Mouse (Mus musculus): ENCODE data around the gene Rab38. TPM values are rescaled to one million over a fixed set of nuclear protein-coding genes. Genes with fewer than 3 reads are reported as not detected.

Gene Rab38
- polyA plus RNA-seq, 1 experiment from 2014 or later = 1.4 TPM

GRCm38 (mm10) chr7:88482628-88483027 is 52.6 kb downstream of the Rab38 start:
- 63% methylated on average over 7 of the region's 7 CpGs for WGBS
- H3K4me2 ChIP-seq (ENCODE audit: low read depth, low read length) = no peak overlapping the region

GRCm38 (mm10) chr7:88491020-88491419 is 60.9 kb downstream of the Rab38 start:
- no peaks in the 10 kb centered on the region for H3K4me1 ChIP-seq (ENCODE audit: control insufficient read depth, insufficient read depth, low read length)
- H3K27me3 ChIP-seq (ENCODE audit: control insufficient read depth, insufficient read depth, low read length) = no peaks in the 10 kb centered on the region
- no peaks in the 10 kb centered on the region for H3K9me3 ChIP-seq (replicated peaks; ENCODE audit: control insufficient read depth, low read length)
- no peak for ATAC-seq (replicated peaks; ENCODE audit: extremely low read depth, insufficient read depth, low FRiP score)
- H3K4me3 ChIP-seq (ENCODE audit: low read length) = no peak overlapping the region
- H3K9ac ChIP-seq (ENCODE audit: low read length) = no peak overlapping the region
- H3K27ac ChIP-seq (ENCODE audit: low read length) = no peak overlapping the region
- H3K4me2 ChIP-seq (ENCODE audit: low read depth, low read length) = no peak overlapping the region
- 54% methylated on average over 2 of the region's 2 CpGs for WGBS
- no peaks in the 10 kb centered on the region for H3K36me3 ChIP-seq (ENCODE audit: control insufficient read depth, insufficient read depth)

More at GRCm38 (mm10) chr7:88482628-88483027, 52.6 kb downstream of the Rab38 start:
- no peak for ATAC-seq (replicated peaks; ENCODE audit: extremely low read depth, insufficient read depth, low FRiP score)
- no peak overlapping the region for H3K4me3 ChIP-seq (ENCODE audit: low read length)
- H3K9ac ChIP-seq (ENCODE audit: low read length) = no peak overlapping the region
- no peak overlapping the region for H3K27ac ChIP-seq (ENCODE audit: low read length)
- no peaks in the 10 kb centered on the region for H3K4me1 ChIP-seq (ENCODE audit: control insufficient read depth, insufficient read depth, low read length)
- H3K9me3 ChIP-seq (replicated peaks; ENCODE audit: control insufficient read depth, low read length) = no peaks in the 10 kb centered on the region
- H3K36me3 ChIP-seq (ENCODE audit: control insufficient read depth, insufficient read depth) = no peaks in the 10 kb centered on the region
- H3K27me3 ChIP-seq (ENCODE audit: control insufficient read depth, insufficient read depth, low read length) = no peaks in the 10 kb centered on the region

DNA sequence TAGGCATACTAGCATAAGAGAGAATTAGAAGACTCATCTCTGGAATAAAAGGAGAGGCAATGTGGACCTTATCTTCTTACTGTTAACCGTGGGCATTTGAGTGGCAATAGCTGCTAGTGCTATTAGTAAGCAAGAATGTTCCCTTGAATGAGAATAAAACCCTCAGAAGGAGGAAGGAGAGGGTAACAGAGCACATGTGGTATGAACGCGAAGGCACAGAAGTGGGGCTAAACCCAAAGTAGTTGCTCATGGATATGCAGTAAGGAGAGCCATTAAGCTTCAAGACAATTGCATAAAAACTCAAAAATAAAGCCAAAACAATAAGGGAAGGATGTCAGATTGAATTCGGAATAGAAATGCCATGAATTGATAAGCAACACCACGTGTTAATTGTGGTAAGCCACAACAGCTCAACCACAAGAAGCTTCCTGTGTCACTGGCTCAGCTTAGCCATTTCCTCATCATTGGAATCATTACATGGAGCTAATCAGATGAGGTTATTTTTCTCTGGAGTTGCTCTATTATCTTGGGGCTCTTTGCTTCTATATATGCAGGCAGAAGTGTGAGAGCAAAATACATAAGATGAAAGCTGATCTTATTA is 72.2 kb downstream of the Rab38 start:
- no peaks in the 10 kb centered on the region for H3K27me3 ChIP-seq (ENCODE audit: control insufficient read depth, insufficient read depth, low read length)
- no peak overlapping the region for H3K9ac ChIP-seq (ENCODE audit: low read length)
- no peak for ATAC-seq (replicated peaks; ENCODE audit: extremely low read depth, insufficient read depth, low FRiP score)

GRCm38 (mm10) chr7:88509748-88510147 is 79.7 kb downstream of the Rab38 start:
- Histone ChIP-seq H3K4me1 (ENCODE audit: control insufficient read depth, insufficient read depth, low read length) (no peaks in the 10 kb centered on the region), H3K9me3 (replicated peaks; ENCODE audit: control insufficient read depth, low read length) (no peaks in the 10 kb centered on the region)
- no peak for ATAC-seq (replicated peaks; ENCODE audit: extremely low read depth, insufficient read depth, low FRiP score)

More for the DNA sequence above, 72.2 kb downstream of the Rab38 start:
- no peaks in the 10 kb centered on the region for H3K36me3 ChIP-seq (ENCODE audit: control insufficient read depth, insufficient read depth)
- no peaks in the 10 kb centered on the region for H3K9me3 ChIP-seq (replicated peaks; ENCODE audit: control insufficient read depth, low read length)
- H3K4me3 ChIP-seq (ENCODE audit: low read length) = no peak overlapping the region
- H3K27ac ChIP-seq (ENCODE audit: low read length) = no peak overlapping the region
- H3K4me2 ChIP-seq (ENCODE audit: low read depth, low read length) = no peak overlapping the region
- no peaks in the 10 kb centered on the region for H3K4me1 ChIP-seq (ENCODE audit: control insufficient read depth, insufficient read depth, low read length)
- 79% methylated on average over 5 of the region's 5 CpGs for WGBS

GRCm38 (mm10) chr7:88522481-88522880 is 92.4 kb downstream of the Rab38 start:
- Histone ChIP-seq H3K27ac (ENCODE audit: low read length) (no peak overlapping the region), H3K4me1 (ENCODE audit: control insufficient read depth, insufficient read depth, low read length) (no peaks in the 10 kb centered on the region), H3K9ac (ENCODE audit: low read length) (no peak overlapping the region), H3K9me3 (replicated peaks; ENCODE audit: control insufficient read depth, low read length) (no peaks in the 10 kb centered on the region), H3K4me2 (ENCODE audit: low read depth, low read length) (no peak overlapping the region), H3K27me3 (ENCODE audit: control insufficient read depth, insufficient read depth, low read length) (no peaks in the 10 kb centered on the region), H3K36me3 (ENCODE audit: control insufficient read depth, insufficient read depth) (no peaks in the 10 kb centered on the region), H3K4me3 (ENCODE audit: low read length) (no peak overlapping the region)
- 62% methylated on average over 1 of the region's 1 CpGs for WGBS
- no peak for ATAC-seq (replicated peaks; ENCODE audit: extremely low read depth, insufficient read depth, low FRiP score)

More at GRCm38 (mm10) chr7:88509748-88510147, 79.7 kb downstream of the Rab38 start:
- H3K27me3 ChIP-seq (ENCODE audit: control insufficient read depth, insufficient read depth, low read length) = no peaks in the 10 kb centered on the region
- no peaks in the 10 kb centered on the region for H3K36me3 ChIP-seq (ENCODE audit: control insufficient read depth, insufficient read depth)
- H3K27ac ChIP-seq (ENCODE audit: low read length) = no peak overlapping the region
- no peak overlapping the region for H3K9ac ChIP-seq (ENCODE audit: low read length)
- H3K4me2 ChIP-seq (ENCODE audit: low read depth, low read length) = no peak overlapping the region
- 64% methylated on average over 2 of the region's 2 CpGs for WGBS
- H3K4me3 ChIP-seq (ENCODE audit: low read length) = no peak overlapping the region

- H3K27me3 ChIP-seq (ENCODE audit: control insufficient read depth, insufficient read depth, low read length) = no peaks in the 10 kb centered on the region
- H3K9ac ChIP-seq (ENCODE audit: low read length) = no peak overlapping the region
- H3K27ac ChIP-seq (ENCODE audit: low read length) = no peak overlapping the region
- no peaks in the 10 kb centered on the region for H3K4me1 ChIP-seq (ENCODE audit: control insufficient read depth, insufficient read depth, low read length)
- no peak for ATAC-seq (replicated peaks; ENCODE audit: extremely low read depth, insufficient read depth, low FRiP score)
- H3K4me2 ChIP-seq (ENCODE audit: low read depth, low read length) = no peak overlapping the region
- H3K9me3 ChIP-seq (replicated peaks; ENCODE audit: control insufficient read depth, low read length) = no peaks in the 10 kb centered on the region
- 10% methylated on average over 1 of the region's 1 CpGs for WGBS
- H3K36me3 ChIP-seq (ENCODE audit: control insufficient read depth, insufficient read depth) = no peaks in the 10 kb centered on the region
- no peak overlapping the region for H3K4me3 ChIP-seq (ENCODE audit: low read length)
Observed at GRCm38 (mm10) chr7:88527100-88527671, 97.1 kb downstream of the Rab38 start.

- H3K4me2 ChIP-seq (ENCODE audit: low read depth, low read length) = no peak overlapping the region
- no peak for ATAC-seq (replicated peaks; ENCODE audit: extremely low read depth, insufficient read depth, low FRiP score)
- no peak overlapping the region for H3K27ac ChIP-seq (ENCODE audit: low read length)
- H3K9me3 ChIP-seq (replicated peaks; ENCODE audit: control insufficient read depth, low read length) = no peaks in the 10 kb centered on the region
- no peaks in the 10 kb centered on the region for H3K27me3 ChIP-seq (ENCODE audit: control insufficient read depth, insufficient read depth, low read length)
- H3K9ac ChIP-seq (ENCODE audit: low read length) = no peak overlapping the region
- H3K4me1 ChIP-seq (ENCODE audit: control insufficient read depth, insufficient read depth, low read length) = no peaks in the 10 kb centered on the region
- no peaks in the 10 kb centered on the region for H3K36me3 ChIP-seq (ENCODE audit: control insufficient read depth, insufficient read depth)
- no peak overlapping the region for H3K4me3 ChIP-seq (ENCODE audit: low read length)
Observed at GRCm38 (mm10) chr7:88536127-88536531, 106.1 kb downstream of the Rab38 start.

- H3K4me1 ChIP-seq (ENCODE audit: control insufficient read depth, insufficient read depth, low read length) = no peaks in the 10 kb centered on the region
- H3K4me3 ChIP-seq (ENCODE audit: low read length) = no peak overlapping the region
- H3K27me3 ChIP-seq (ENCODE audit: control insufficient read depth, insufficient read depth, low read length) = no peaks in the 10 kb centered on the region
- 57% methylated on average over 3 of the region's 3 CpGs for WGBS
- no peak overlapping the region for H3K27ac ChIP-seq (ENCODE audit: low read length)
- H3K9ac ChIP-seq (ENCODE audit: low read length) = no peak overlapping the region
- no peak for ATAC-seq (replicated peaks; ENCODE audit: extremely low read depth, insufficient read depth, low FRiP score)
- H3K4me2 ChIP-seq (ENCODE audit: low read depth, low read length) = no peak overlapping the region
- no peaks in the 10 kb centered on the region for H3K36me3 ChIP-seq (ENCODE audit: control insufficient read depth, insufficient read depth)
- H3K9me3 ChIP-seq (replicated peaks; ENCODE audit: control insufficient read depth, low read length) = no peaks in the 10 kb centered on the region
Observed at GRCm38 (mm10) chr7:88536743-88537142, 106.7 kb downstream of the Rab38 start.

Measured in heart, embryonic 16.5 days (tissue).